Mouse (Mus musculus) embryonic stem cell, embryonic (primary cell): ENCODE data around the gene Atcay.

Experiments
- CTCF ChIA-PET, 4 experiments: fragments of 300-600 bp in 2 of 4; fragments of 350-600 bp in 2 of 4; sonication (Branson Sonifier 250); formaldehyde crosslinking; loops; one replicate each; lab custom pipeline; 2022; ENCODE audit warnings: inconsistent platforms in 2 of 4; lab: Charles Lee
- POLR2A ChIA-PET, 4 experiments: fragments of 300-600 bp in 2 of 4; fragments of 350-600 bp in 2 of 4; sonication (Branson Sonifier 250); formaldehyde crosslinking; loops; one replicate each; lab custom pipeline; 2022; ENCODE audit warnings: antibody characterized with exemption in 4 of 4, inconsistent platforms in 1 of 4; lab: Charles Lee

Atcay gene

GRCm38 (mm10) chr10:81230438-81231332, at the start of gene Atcay:
Gene Atcay, minus strand, starts transcription at chr10:81230833.
- ChIA-PET CTCF (interaction anchor here (0.6 to 4.2 kb wide), 74 partner anchors 7 to 1022 kb away, joined by 3 to 37 read pairs (median 4); partner anchors contain the start of genes Cactin (in 2 of the 4), Apba3 (in 1 of the 4), Map2k2 (in 1 of the 4) and Matk (in 1 of the 4)), POLR2A (interaction anchor here (0.5 to 2.1 kb wide), 34 partner anchors 9 to 306 kb away, joined by 3 to 9 read pairs (median 3); partner anchors contain the start of genes Cactin (in 2 of the 4), Hmg20b (in 2 of the 4), Apba3 (in 1 of the 4) and Eef2 (in 1 of the 4))

DNA sequence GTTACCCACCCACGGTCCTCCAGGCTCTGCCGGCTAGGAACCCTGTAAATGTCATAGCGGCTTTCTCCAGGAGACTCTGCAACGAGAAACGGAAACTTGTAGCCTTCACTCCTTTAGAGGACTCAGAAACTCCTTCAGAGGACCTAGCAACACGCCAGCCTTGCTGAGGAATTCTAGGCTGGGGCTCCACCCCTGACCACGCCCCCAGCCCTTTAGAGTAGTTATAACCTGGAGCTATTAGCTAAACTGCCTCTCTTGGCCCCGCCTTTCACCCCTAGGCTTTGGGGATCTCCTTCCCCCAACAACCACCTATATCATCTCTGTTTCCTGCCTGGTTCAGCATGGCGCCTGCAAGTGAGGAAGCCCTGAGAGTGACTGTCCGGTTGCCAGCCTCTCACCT, 48.9 kb upstream of the Atcay start:
- CTCF ChIA-PET = interaction anchor here (0.5 to 5.6 kb wide), 17 partner anchors 9 to 563 kb away, joined by 3 to 62 read pairs (median 3); partner anchors contain the start of genes Tjp3 (in 3 of the 4) and Pip5k1c (in 1 of the 4)
- POLR2A ChIA-PET = interaction anchor here in 3 of 4 experiments (0.7 to 3.3 kb wide), 20 partner anchors 9 to 186 kb away, joined by 3 to 39 read pairs (median 4); partner anchors contain the start of genes Pip5k1c (in 3 of the 3), Apba3 (in 2 of the 3), Mrpl54 (in 2 of the 3) and Cactin (in 1 of the 3)

DNA sequence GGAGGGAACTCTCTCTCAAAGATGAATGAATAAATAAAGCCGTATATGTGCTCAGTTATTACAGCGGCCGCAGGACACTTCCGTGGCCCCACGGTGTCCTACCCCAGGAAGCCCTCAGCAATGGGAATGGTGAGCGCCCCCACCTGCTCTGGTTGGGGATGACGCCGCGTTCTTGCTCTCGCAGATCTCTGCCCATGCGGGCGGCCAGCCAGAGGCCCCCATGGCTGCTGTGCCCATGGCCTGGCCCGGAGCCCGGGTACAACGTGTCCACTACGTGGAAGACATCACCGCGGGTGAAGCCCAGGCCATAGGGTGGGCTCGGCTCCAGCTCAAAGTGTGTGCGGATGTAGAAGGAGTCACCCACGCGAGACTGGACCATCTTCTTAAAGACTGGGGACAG, 47.0 kb upstream of the Atcay start:
- ChIA-PET POLR2A (interaction anchor here in 3 of 4 experiments (0.8 to 3.3 kb wide), 15 partner anchors 10 to 948 kb away, joined by 3 to 39 read pairs (median 3); partner anchors contain the start of genes Apba3 (in 2 of the 3), Mrpl54 (in 2 of the 3), Eef2 (in 1 of the 3) and Pip5k1c (in 1 of the 3)), CTCF (interaction anchor here in 2 of 4 experiments (0.6 to 5.6 kb wide), 5 partner anchors 13 to 273 kb away, joined by 3 to 62 read pairs (median 3); partner anchors contain the start of genes Pip5k1c (in 2 of the 2) and Tjp3 (in 1 of the 2))

- ChIA-PET POLR2A (interaction anchor here in 2 of 4 experiments (1.0 to 1.9 kb wide), 4 partner anchors 10 to 24 kb away, joined by 3 to 7 read pairs (median 4); partner anchors contain the start of gene Pip5k1c (in 1 of the 2)), CTCF (interaction anchor here in 3 of 4 experiments (1.1 to 1.9 kb wide), 5 partner anchors 15 to 176 kb away, joined by 3 to 9 read pairs (median 3); no protein-coding TSS in a partner anchor)
Observed at GRCm38 (mm10) chr10:81273842-81274241, 43.2 kb upstream of the Atcay start.

DNA sequence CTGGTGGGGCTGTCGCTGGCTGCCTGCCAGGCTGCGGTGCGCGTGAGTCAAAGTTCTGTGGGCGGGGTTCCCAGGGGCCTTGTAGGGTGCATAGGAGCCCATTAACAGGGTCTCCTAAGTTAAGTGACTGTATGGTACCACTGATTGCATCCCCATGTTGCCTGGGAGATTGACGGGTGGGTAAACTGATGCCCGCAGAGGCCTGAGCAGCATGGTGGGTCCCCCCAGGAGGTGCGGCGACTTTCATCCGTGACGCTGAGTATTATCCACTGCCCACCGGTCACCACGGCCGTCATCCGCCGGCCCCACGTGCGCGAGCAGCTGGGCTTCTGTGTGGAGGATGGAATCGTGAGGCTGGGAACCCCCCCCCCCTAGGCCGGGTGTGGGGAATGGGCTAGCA, 41.7 kb upstream of the Atcay start:
- ChIA-PET POLR2A (no interaction called here), CTCF (interaction anchor here in 2 of 4 experiments (0.6 to 1.9 kb wide), 4 partner anchors 16 to 231 kb away, joined by 3 to 9 read pairs (median 5); partner anchors contain the start of gene Nfic (in 1 of the 2))

- ChIA-PET POLR2A (interaction anchor here in 3 of 4 experiments (0.5 to 6.3 kb wide), 42 partner anchors 9 to 1754 kb away, joined by 3 to 58 read pairs (median 4); partner anchors contain the start of genes Pip5k1c (in 3 of the 3), Cactin (in 2 of the 3), Tjp3 (in 2 of the 3) and Eef2 (in 1 of the 3)), CTCF (interaction anchor here in 3 of 4 experiments (0.8 to 2.2 kb wide), 16 partner anchors 10 to 408 kb away, joined by 3 to 18 read pairs (median 5); partner anchors contain the start of genes Hmg20b (in 1 of the 3), Pip5k1c (in 1 of the 3) and Tjp3 (in 1 of the 3))
Observed at GRCm38 (mm10) chr10:81268643-81269412, 38.2 kb upstream of the Atcay start.

DNA sequence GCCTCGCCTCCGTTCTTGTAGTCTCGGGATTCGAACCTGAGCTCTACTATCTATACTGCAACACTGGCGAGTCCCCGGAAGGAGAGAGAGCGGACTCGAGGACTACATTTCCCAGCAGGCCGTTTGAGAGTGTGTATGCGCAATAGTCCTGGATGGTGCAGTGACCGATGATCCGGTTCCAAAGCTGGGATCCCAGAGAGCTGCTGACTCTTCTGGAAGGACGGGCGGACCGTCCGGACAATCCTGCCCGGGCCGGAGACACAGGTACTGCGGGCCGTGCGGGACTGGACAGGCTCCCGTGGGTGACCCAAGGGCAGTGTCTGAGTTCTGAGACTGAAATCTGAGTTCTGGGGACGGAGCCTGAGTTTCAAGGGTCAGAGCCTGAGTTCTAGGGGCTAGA, 37.4 kb upstream of the Atcay start:
- ChIA-PET CTCF (interaction anchor here in 3 of 4 experiments (0.8 to 2.2 kb wide), 20 partner anchors 12 to 407 kb away, joined by 3 to 18 read pairs (median 4); partner anchors contain the start of genes Pip5k1c (in 3 of the 3), Atcay (in 2 of the 3), Hmg20b (in 1 of the 3) and Tjp3 (in 1 of the 3)), POLR2A (interaction anchor here (0.5 to 6.3 kb wide), 52 partner anchors 9 to 338 kb away, joined by 3 to 58 read pairs (median 4); partner anchors contain the start of genes Pip5k1c (in 3 of the 4), Cactin (in 2 of the 4), Fzr1 (in 2 of the 4) and Map2k2 (in 2 of the 4))

DNA sequence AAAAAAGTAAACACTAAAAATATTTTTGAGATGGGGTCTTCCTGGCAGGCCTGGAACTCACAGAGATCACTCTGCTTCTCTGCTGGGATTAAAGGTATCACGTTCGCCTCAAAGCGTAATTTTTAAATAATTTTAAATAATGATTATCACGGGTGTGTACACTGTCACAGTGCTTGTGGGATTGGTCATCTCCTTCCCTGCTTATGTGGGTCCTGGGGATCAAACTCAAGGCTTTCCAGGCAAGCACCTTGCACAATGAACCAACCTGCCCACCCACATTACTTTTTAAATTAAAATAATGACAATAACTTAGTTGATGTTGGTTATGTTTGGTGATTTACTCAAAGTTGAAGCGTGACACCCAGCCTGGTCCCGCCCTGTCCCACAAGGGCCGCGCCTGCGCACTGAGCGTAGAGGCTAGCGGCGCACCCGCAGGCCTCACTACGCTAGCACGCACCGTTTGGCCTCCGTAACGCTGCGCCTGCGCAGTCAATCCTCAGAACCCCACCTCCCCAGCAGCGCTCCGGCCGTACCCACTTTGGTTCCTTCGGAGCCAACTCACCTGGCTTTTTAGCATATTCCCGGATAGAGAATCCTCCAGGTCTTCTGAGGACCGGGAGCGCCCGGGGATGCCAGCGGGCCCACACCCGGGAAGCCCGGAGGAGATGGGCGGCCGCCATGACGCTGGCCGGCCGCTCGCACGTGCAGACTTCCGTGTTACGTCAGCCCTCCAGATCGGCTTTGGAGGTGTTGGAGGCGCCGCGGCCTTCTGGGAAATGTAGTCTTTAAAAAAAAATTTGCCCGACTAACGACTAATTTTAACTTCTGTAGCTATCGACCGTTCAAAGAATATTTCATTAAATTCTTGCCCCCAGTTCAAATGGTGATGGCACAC, 35.8 kb upstream of the Atcay start, which contains the start of the genes Mrpl54 and Apba3:
TSS of gene Mrpl54 (minus strand) at position 724 of the 895 bp plus-strand sequence.
TSS of gene Apba3 (plus strand) at position 750 of the 895 bp plus-strand sequence.
- POLR2A ChIA-PET = interaction anchor here in 3 of 4 experiments (0.5 to 6.3 kb wide), 46 partner anchors 8 to 337 kb away, joined by 3 to 58 read pairs (median 4); partner anchors contain the start of genes Eef2 (in 2 of the 3), Map2k2 (in 2 of the 3), Pip5k1c (in 2 of the 3) and Tjp3 (in 2 of the 3)
- CTCF ChIA-PET = interaction anchor here (0.5 to 2.2 kb wide), 15 partner anchors 22 to 216 kb away, joined by 3 to 13 read pairs (median 4); partner anchors contain the start of genes Atcay (in 1 of the 4), Celf5 (in 1 of the 4), Pip5k1c (in 1 of the 4) and Tjp3 (in 1 of the 4)

DNA sequence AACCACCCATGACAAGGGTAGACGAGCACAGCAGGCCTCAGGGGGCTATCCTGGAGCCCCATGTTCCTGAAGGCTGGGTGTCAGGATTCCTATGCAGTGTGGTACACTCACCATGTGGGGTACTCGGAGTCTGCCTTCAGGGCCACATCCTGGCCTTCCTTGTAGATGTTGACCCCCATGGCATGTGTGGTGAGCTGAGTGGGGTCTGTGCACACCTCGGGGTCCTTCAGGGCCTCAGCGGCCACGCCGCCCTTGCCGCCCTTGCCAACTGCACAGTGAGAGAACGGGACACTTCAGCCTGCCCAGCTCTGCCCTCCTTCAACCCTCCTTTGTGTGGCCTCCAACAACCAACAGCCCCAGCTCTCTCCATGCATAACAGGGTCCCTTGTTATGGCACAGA, 34.9 kb upstream of the Atcay start:
- ChIA-PET CTCF (interaction anchor here in 3 of 4 experiments (0.5 to 1.8 kb wide), 7 partner anchors 10 to 217 kb away, joined by 3 to 4 read pairs (median 3); partner anchors contain the start of genes Atcay (in 2 of the 3) and Celf5 (in 1 of the 3)), POLR2A (interaction anchor here (0.6 to 4.6 kb wide), 22 partner anchors 9 to 1592 kb away, joined by 3 to 39 read pairs (median 4); partner anchors contain the start of genes Cactin (in 1 of the 4) and Pip5k1c (in 1 of the 4))

GRCm38 (mm10) chr10:81261025-81261424, 30.4 kb upstream of the Atcay start:
- ChIA-PET CTCF (interaction anchor here in 1 of 4 experiments (1.9 kb wide), 1 partner anchor 17 kb away, joined by 4 read pairs; no protein-coding TSS in a partner anchor), POLR2A (interaction anchor here in 1 of 4 experiments (1.0 kb wide), 1 partner anchor 247 kb away, joined by 3 read pairs; no protein-coding TSS in a partner anchor)

DNA sequence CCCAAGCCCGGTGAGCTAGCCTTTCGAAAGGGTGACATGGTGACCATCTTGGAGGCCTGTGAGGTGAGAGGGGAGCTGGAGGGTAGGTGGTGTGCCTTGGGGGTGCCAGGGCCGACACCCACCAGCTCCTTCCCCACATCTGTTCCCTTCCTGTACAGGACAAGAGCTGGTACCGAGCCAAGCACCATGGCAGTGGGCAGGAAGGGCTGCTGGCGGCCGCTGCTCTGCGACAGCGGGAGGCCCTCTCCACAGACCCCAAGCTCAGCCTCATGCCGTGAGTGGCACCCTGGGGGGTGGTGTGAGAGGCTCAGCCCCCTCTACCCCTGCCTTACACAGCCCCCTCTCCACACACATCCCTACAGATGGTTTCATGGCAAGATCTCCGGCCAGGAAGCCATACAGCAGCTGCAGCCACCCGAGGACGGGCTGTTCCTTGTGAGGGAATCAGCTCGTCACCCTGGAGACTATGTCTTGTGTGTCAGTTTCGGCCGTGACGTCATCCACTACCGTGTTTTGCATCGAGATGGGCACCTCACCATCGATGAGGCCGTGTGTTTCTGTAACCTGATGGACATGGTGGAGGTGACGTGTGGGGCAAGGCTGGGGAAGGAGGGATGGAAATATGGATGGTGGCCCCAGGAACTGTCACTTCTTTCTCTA, 28.7 kb upstream of the Atcay start:
- POLR2A ChIA-PET = interaction anchor here in 3 of 4 experiments (0.8 to 2.6 kb wide), 16 partner anchors 9 to 153 kb away, joined by 3 to 6 read pairs (median 3); partner anchors contain the start of genes 4930404N11Rik (in 1 of the 3), Cactin (in 1 of the 3), Map2k2 (in 1 of the 3) and Pip5k1c (in 1 of the 3)
- CTCF ChIA-PET = interaction anchor here (0.6 to 3.5 kb wide), 15 partner anchors 15 to 259 kb away, joined by 3 to 22 read pairs (median 3); partner anchors contain the start of genes Pip5k1c (in 2 of the 4), Atcay (in 1 of the 4) and Hmg20b (in 1 of the 4)

DNA sequence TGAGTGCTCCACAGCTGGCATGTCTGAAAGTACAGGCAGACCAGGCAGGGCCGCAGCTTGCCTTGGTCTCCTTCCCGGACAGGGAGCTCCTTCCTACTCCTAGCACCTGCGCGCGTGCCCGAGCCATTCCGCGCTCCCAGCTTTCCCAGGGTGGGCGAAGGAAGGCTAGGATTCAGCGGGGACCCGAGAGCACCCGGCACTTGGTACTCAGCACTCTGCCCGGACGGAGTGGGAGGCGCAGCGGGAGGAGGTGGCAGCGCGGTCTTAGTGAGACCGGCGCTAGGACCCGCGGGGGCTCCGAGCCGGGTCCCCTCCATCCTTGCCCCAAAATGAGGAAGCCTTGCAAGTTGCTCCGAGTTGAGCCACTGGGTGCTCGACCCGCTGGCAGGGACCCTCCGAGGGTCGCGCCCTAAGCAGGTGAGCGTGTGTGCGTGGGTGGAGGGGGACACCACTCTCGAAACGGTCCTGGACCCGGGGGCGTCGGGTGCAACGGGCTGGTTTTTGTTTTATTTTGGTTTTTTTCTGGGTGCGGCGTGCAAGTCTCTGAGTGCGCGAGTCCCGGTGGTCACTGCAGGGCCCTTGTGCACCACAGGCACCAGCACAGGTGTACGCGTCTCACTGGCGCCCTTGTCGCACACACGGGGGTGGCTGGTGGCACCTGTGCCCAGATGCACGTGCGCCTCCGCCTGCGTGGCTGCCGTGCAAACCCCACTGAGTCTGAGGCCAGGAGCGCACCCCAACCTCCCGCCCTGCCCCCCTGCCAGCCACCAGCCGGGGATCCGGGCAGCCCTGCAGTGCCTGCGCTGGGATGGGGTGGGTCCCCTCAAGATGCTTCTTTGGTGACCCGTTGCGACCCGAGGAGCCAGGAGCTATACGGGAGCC, 26.8 kb upstream of the Atcay start:
- CTCF ChIA-PET = interaction anchor here (0.6 to 3.5 kb wide), 13 partner anchors 13 to 357 kb away, joined by 3 to 22 read pairs (median 4); partner anchors contain the start of genes Hmg20b (in 1 of the 4), Map2k2 (in 1 of the 4) and Timm13 (in 1 of the 4)

DNA sequence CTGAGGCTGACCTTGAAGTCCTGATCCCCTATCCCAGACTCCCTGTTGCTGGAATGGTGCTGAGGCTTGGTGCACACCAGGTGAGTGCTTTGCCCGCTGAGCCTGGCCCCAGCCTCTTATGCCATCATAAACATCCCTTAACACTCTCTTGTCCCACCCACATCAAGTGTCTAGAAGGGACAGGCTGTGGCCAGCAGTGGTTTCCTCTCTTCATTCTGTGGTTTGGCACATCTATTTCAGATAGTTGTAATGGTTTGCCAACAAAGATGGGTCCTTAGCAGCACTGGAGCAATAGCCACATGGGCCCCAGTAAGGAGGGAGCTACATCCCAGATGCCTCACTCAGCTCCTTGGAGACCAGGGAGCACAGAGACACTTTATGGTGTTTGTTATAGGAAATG, 24.3 kb upstream of the Atcay start:
- ChIA-PET CTCF (interaction anchor here in 1 of 4 experiments (1.0 to 1.4 kb wide), 3 partner anchors 10 to 15 kb away, joined by 3 to 4 read pairs (median 4); no protein-coding TSS in a partner anchor), POLR2A (interaction anchor here in 2 of 4 experiments (1.2 to 1.4 kb wide), 4 partner anchors 9 to 13 kb away, joined by 3 to 5 read pairs (median 4); no protein-coding TSS in a partner anchor)

More for the DNA sequence above, 26.8 kb upstream of the Atcay start:
- POLR2A ChIA-PET = interaction anchor here (0.5 to 2.6 kb wide), 21 partner anchors 9 to 234 kb away, joined by 3 to 13 read pairs (median 3); partner anchors contain the start of genes 4930404N11Rik (in 1 of the 4), Apba3 (in 1 of the 4), Atcay (in 1 of the 4) and Mrpl54 (in 1 of the 4)
